ENCODE assay signal across 9 mouse cellular contexts in the genomic region with DNA sequence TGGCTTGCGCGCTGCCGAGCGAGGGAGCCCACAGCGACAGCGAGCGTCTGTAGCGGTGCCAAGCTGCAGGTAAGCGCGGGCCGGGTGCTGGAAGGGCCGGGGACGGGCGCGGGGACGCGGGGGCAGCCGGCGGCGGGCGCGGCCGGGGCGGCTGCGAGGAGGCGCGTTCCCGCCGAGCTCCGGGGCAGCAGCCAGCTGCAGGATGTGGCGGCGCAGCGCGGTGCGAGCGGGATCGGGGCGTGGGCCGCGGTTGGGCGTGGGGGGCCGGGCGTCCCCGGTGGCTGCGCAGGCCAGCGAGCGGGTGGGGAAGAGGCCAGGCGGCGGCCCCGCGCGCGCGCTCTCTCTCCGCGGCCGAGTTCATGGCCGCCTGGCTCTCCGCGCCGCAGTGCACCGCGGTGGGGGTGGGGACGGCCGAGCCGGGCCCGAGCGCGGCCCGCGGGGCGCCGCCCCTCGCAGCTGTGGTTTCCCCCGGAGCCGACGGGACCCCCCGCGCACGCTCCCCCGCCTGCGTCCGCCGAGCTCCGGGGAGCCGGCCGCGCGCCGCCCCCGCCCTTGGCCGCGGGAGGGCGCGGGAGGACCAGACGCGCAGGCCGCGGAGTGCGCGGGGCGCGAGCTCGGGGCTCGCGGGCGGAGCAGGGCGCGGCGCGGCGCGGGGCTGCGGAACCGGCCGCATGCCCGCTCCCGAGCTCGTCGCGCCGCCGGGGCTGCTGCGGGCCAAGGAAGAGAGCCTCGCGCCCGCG. TPM values are rescaled to one million over a fixed set of nuclear protein-coding genes. Genes with fewer than 3 reads are reported as not detected.
DNase-seq lines count a peak whose midpoint lies in the region; ATAC-seq and TF ChIP-seq lines count a peak whose summit lies in the region.
"Had no signal": no experiment of that assay in that cellular context is flagged by ENCODE, and none has a peak within 500 bp of the region (broad histone marks: within the 10 kb centered on the region; RNA-seq: fewer than 3 reads in every experiment).

No protein-coding gene starts in this region.

- H3K4me2 ChIP-seq in forebrain, postnatal 0 days (ENCODE audit: low read depth), result peak overlapping the region; percentile 91
- H3K4me2 ChIP-seq in lung, embryonic 14.5 days, result peak overlapping the region; percentile 87

- peak; percentile 66 for ATAC-seq in forebrain, postnatal 0 days
- ATAC-seq in lung, embryonic 14.5 days (ENCODE audit: insufficient read depth), result peak; percentile 63

- H3K27ac ChIP-seq in MEL (ENCODE audit: control insufficient read depth, low read depth, low read length), result peak overlapping the region; percentile 91
- H3K27ac ChIP-seq in cerebellum, adult 2 months (ENCODE audit: insufficient read depth, low read length), result peak overlapping the region; percentile 93
- peak overlapping the region; percentile 100 for H3K27ac ChIP-seq in forebrain, postnatal 0 days (ENCODE audit: low read depth, low read length)
- H3K27ac ChIP-seq in lung, embryonic 14.5 days (ENCODE audit: low read depth), result peak overlapping the region; percentile 100
- H3K27ac ChIP-seq in olfactory bulb, adult 2 months (ENCODE audit: insufficient read depth, low read depth, low read length), result peak overlapping the region; percentile 93

- no peaks in the 10 kb centered on the region for H3K27me3 ChIP-seq in MEL (ENCODE audit: control insufficient read depth in 1 of 2, insufficient read depth in 2 of 2, low read length in 2 of 2)
- no peaks in the 10 kb centered on the region for H3K27me3 ChIP-seq in cerebellum, adult 2 months (ENCODE audit: control insufficient read depth, insufficient read depth, low read length)
- no peaks in the 10 kb centered on the region for H3K27me3 ChIP-seq in forebrain, postnatal 0 days (ENCODE audit: insufficient read depth, low read length)
- H3K27me3 ChIP-seq in lung, embryonic 14.5 days (ENCODE audit: insufficient read depth, low read length), result no peaks in the 10 kb centered on the region

- peak overlapping the region; percentile 84 to 96 for H3K4me3 ChIP-seq in MEL (ENCODE audit: control insufficient read depth in 1 of 2, insufficient read depth in 1 of 2, low read depth in 2 of 2, low read length in 2 of 2)
- H3K4me3 ChIP-seq in cerebellum, adult 2 months (replicated peaks; ENCODE audit: insufficient read depth, low read depth, low read length), result peak overlapping the region; percentile 71
- H3K4me3 ChIP-seq in forebrain, postnatal 0 days (ENCODE audit: low read depth, low read length), result peak overlapping the region; percentile 87
- peak overlapping the region; percentile 80 for H3K4me3 ChIP-seq in lung, embryonic 14.5 days (ENCODE audit: low read depth, low read length)
- peak overlapping the region; percentile 95 for H3K4me3 ChIP-seq in olfactory bulb, adult 2 months (ENCODE audit: insufficient read depth, low read depth, low read length)

- peaks cover 2 to 13% of the 10 kb centered on the region in 2 experiments; a peak in 2 of 4 replicates for H3K4me1 ChIP-seq in MEL (ENCODE audit: control insufficient read depth in 1 of 2, insufficient read depth in 2 of 2, low read length in 2 of 2)
- peaks cover 3% of the 10 kb centered on the region; the same call in 1 of the 2 replicates for H3K4me1 ChIP-seq in cerebellum, adult 2 months (ENCODE audit: control insufficient read depth, insufficient read depth, low read length)
- H3K4me1 ChIP-seq in forebrain, postnatal 0 days (ENCODE audit: insufficient read depth), result peaks cover 17% of the 10 kb centered on the region
- 0 out of 2 replicates have a peak, but pooled peaks cover 5% of the 10 kb centered on the region for H3K4me1 ChIP-seq in lung, embryonic 14.5 days (ENCODE audit: insufficient read depth)
- H3K4me1 ChIP-seq in olfactory bulb, adult 2 months (ENCODE audit: control insufficient read depth, insufficient read depth, low read length), result peaks cover 2% of the 10 kb centered on the region; the same call in 1 of the 2 replicates

- 0 out of 6 replicates have a peak, but pooled peaks of 1 of the 3 experiments have one; percentile 6 for TF ChIP-seq CTCF in MEL (IDR thresholded peaks at IDR 0.05 in 2 of 3, conservative IDR thresholded peaks at IDR 0.05 in 1 of 3; ENCODE audit: control insufficient read depth in 1 of 3, insufficient read depth in 1 of 3, low read depth in 2 of 3, low read length in 3 of 3, poor library complexity in 1 of 3, severe bottlenecking in 1 of 3)
- TF ChIP-seq CTCF in cerebellum, adult 2 months (IDR thresholded peaks at IDR 0.05; ENCODE audit: borderline replicate concordance, insufficient read depth, low read depth, low read length), result no peak
- no peak for TF ChIP-seq CTCF in forebrain, postnatal 0 days (IDR thresholded peaks at IDR 0.05; ENCODE audit: low read depth)
- no peak for TF ChIP-seq CTCF in lung, embryonic 14.5 days (IDR thresholded peaks at IDR 0.05; ENCODE audit: low read depth)
- TF ChIP-seq CTCF in olfactory bulb, adult 2 months (IDR thresholded peaks at IDR 0.05; ENCODE audit: insufficient read depth, low read depth, low read length), result no peak

- peaks cover 22% of the 10 kb centered on the region for H3K79me2 ChIP-seq in MEL (ENCODE audit: control insufficient read depth, insufficient read depth, low read length, poor library complexity)

- no peak for TF ChIP-seq EP300 in MEL (IDR thresholded peaks at IDR 0.05; ENCODE audit: low read depth in 1 of 2, low read length in 2 of 2)

- H3K36me3 ChIP-seq in MEL (ENCODE audit: control insufficient read depth in 1 of 2, insufficient read depth in 2 of 2, low read length in 2 of 2), result peaks cover 2 to 10% of the 10 kb centered on the region in 2 experiments; a peak in 3 of 4 replicates
- peaks cover 12% of the 10 kb centered on the region for H3K36me3 ChIP-seq in forebrain, postnatal 0 days (ENCODE audit: insufficient read depth)
- peaks cover 25% of the 10 kb centered on the region for H3K36me3 ChIP-seq in lung, embryonic 14.5 days (ENCODE audit: insufficient read depth)

- peak overlapping the region; percentile 98 for H3K9ac ChIP-seq in MEL (ENCODE audit: control insufficient read depth, low read depth, low read length, poor library complexity, severe bottlenecking)
- peak overlapping the region; percentile 97 for H3K9ac ChIP-seq in forebrain, postnatal 0 days
- peak overlapping the region; percentile 91 for H3K9ac ChIP-seq in lung, embryonic 14.5 days

- TF ChIP-seq RAD21 in MEL (IDR thresholded peaks at IDR 0.05; ENCODE audit: low read depth, low read length), result no peak

- DNase-seq in MEL (ENCODE audit: low read depth, low spot score), result peak; percentile 52
- DNase-seq in cerebellum, adult 2 months, result peak; percentile 77 to 86
- peak; percentile 81 for DNase-seq in forebrain, postnatal 0 days
- DNase-seq in heart, postnatal 4 days, result peak; percentile 81
- peak; percentile 21 for DNase-seq in layer of hippocampus, adult 9-10 months (ENCODE audit: low spot score)
- peak; percentile 86 for DNase-seq in lung, embryonic 14.5 days
- DNase-seq in testis, postnatal 14 days (ENCODE audit: low spot score), result peak; percentile 75

- 1% methylated on average over 125 of the region's 128 CpGs for WGBS in cerebellum, adult 2 months
- WGBS in forebrain, postnatal 0 days, result 3% methylated on average over 104 of the region's 128 CpGs
- WGBS in lung, embryonic 14.5 days, result under 1% methylated on average over 99 of the region's 128 CpGs
- WGBS in olfactory bulb, adult 2 months, result 6% methylated on average over 128 of the region's 128 CpGs

- TF ChIP-seq POLR2A in MEL (IDR thresholded peaks at IDR 0.05; ENCODE audit: control insufficient read depth in 1 of 2, insufficient read depth in 1 of 2, low read depth in 1 of 2, low read length in 2 of 2, poor library complexity in 1 of 2), result peak in 1 of 2 experiments; percentile 42; a peak in 2 of 4 replicates
- TF ChIP-seq POLR2A in cerebellum, adult 2 months (IDR thresholded peaks at IDR 0.05; ENCODE audit: borderline replicate concordance, insufficient read depth, low read length), result 0 out of 2 replicates have a peak, but pooled peaks have one; percentile 9
- TF ChIP-seq POLR2A in olfactory bulb, adult 2 months (IDR thresholded peaks at IDR 0.05; ENCODE audit: insufficient read depth, low read depth, low read length), result no peak

- no peaks in the 10 kb centered on the region for H3K9me3 ChIP-seq in MEL (replicated peaks; ENCODE audit: insufficient read depth, low read length)
- H3K9me3 ChIP-seq in forebrain, postnatal 0 days (ENCODE audit: low read length), result no peaks in the 10 kb centered on the region
- H3K9me3 ChIP-seq in lung, embryonic 14.5 days (ENCODE audit: low read depth, low read length), result no peaks in the 10 kb centered on the region

TF ChIP-seq in MEL, 35 proteins besides CTCF, POLR2A, EP300 and RAD21:
- TF ChIP-seq NELFE (IDR thresholded peaks at IDR 0.05; ENCODE audit: low read depth, low read length), result peak; percentile 30; the same call in 1 of the 2 replicates
- peak; percentile 5; the same call in 1 of the 2 replicates for TF ChIP-seq MAZ (IDR thresholded peaks at IDR 0.05; ENCODE audit: low read depth, low read length)
- peak; percentile 37; the same call in 1 of the 2 replicates for TF ChIP-seq NRF1 (IDR thresholded peaks at IDR 0.05; ENCODE audit: insufficient read depth, low read depth, low read length, poor library complexity, severe bottlenecking)
- peak; percentile 10; the same call in 1 of the 2 replicates for TF ChIP-seq SIN3A (IDR thresholded peaks at IDR 0.05; ENCODE audit: low read length)
- no peak for TF ChIP-seq ZMIZ1 (IDR thresholded peaks at IDR 0.05; ENCODE audit: low read depth, low read length)

RNA-seq across cellular contexts. Expression of gene Zbtb14, which starts 0.5 kb away (rescaled TPM):
- 8.7 and 9.0 TPM in 2 replicates for total RNA-seq in MEL (2012; rRNA removed)
- 10 to 100 TPM in 1 of 2 experiments, not detected in 1; 11.9 TPM for polyA plus RNA-seq in MEL (2012; ENCODE audit: insufficient read depth in 1 of 2, insufficient read length in 2 of 2, low read depth in 1 of 2, low replicate concordance in 2 of 2, missing spikeins in 1 of 2)
- 15.1 and 16.2 TPM in 2 replicates for polyA plus RNA-seq in cerebellum, adult 2 months (2012; rRNA removed)
- total RNA-seq in forebrain, postnatal 0 days (2014; rRNA removed), result 28.2 and 37.1 TPM in 2 replicates
- 16.5 and 23.2 TPM in 2 replicates for polyA plus RNA-seq in forebrain, postnatal 0 days (2015; fragmentation: Nextera tagmentation; extraction: Ambion mirVana)
- total RNA-seq in heart, postnatal 4 days (2021), result 10 to 100 TPM; 12.1 to 13.3 TPM
- polyA plus RNA-seq in lung, embryonic 14.5 days (2014; fragmentation: Nextera tagmentation; extraction: Ambion mirVana), result 23.5 and 24.9 TPM in 2 replicates
- not detected in 2 replicates for polyA plus RNA-seq in olfactory bulb, adult 2 months (2012; ENCODE audit: insufficient read depth, insufficient read length, low replicate concordance, missing spikeins)

RNA-seq across cellular contexts. Expression of gene Akain1, which starts 55.8 kb away (rescaled TPM):
- not detected in 2 replicates for total RNA-seq in MEL (2012; rRNA removed)
- polyA plus RNA-seq in MEL (2012; ENCODE audit: insufficient read depth in 1 of 2, insufficient read length in 2 of 2, low read depth in 1 of 2, low replicate concordance in 2 of 2, missing spikeins in 1 of 2), result not detected
- 29.4 and 30.6 TPM in 2 replicates for polyA plus RNA-seq in cerebellum, adult 2 months (2012; rRNA removed)
- total RNA-seq in forebrain, postnatal 0 days (2014; rRNA removed), result 0.10 and 0.92 TPM in 2 replicates
- polyA plus RNA-seq in forebrain, postnatal 0 days (2015; fragmentation: Nextera tagmentation; extraction: Ambion mirVana), result 0.64 and 0.65 TPM in 2 replicates
- total RNA-seq in heart, postnatal 4 days (2021), result under 1 TPM in 1 of 2 experiments, not detected in 1; 0.19 TPM
- not detected in 2 replicates for polyA plus RNA-seq in lung, embryonic 14.5 days (2014; fragmentation: Nextera tagmentation; extraction: Ambion mirVana)
- polyA plus RNA-seq in olfactory bulb, adult 2 months (2012; ENCODE audit: insufficient read depth, insufficient read length, low replicate concordance, missing spikeins), result not detected in 2 replicates
- total RNA-seq: hematopoietic stem cell, adult 5-6 weeks had no signal

Comparison
In these comparisons a context has a peak if more than half of its experiments do, and no peak if none do; other contexts are left out.
1. Peak in every context shown above with its lines: DNase-seq, ATAC-seq, H3K4me3 ChIP-seq and H3K27ac ChIP-seq.
2. DNase-seq: peak in every context shown above with its lines; median percentile 86 in lung, embryonic 14.5 days; 82 in cerebellum, adult 2 months; 81 in forebrain, postnatal 0 days; 81 in heart, postnatal 4 days; 75 in testis, postnatal 14 days; 52 in MEL; 21 in layer of hippocampus, adult 9-10 months.
3. RNA of gene Akain1, which starts 55.8 kb away (polyA plus RNA-seq): 29.4 to 30.6 TPM in cerebellum, adult 2 months; 0.64 to 0.65 TPM in forebrain, postnatal 0 days, not detected in MEL, not detected in lung, embryonic 14.5 days and not detected in olfactory bulb, adult 2 months; every median in the first group is over 10 times any median in the second.